Mouse (Mus musculus): ENCODE data around the gene Slc29a2.
A peak's percentile ranks its signal among the peaks of the same experiment; 100 is the strongest.

The Slc29a2 gene

GRCm38 (mm10) chr19:5058801-5059771 is 35.4 kb downstream of the Slc29a2 start:
- DNase-seq (ENCODE audit: extremely low spot score): peak; percentile 55

GRCm38 (mm10) chr19:5060365-5061330 is 37.0 kb downstream of the Slc29a2 start:
- DNase-seq (ENCODE audit: extremely low spot score): no peak

- no peak for DNase-seq (ENCODE audit: extremely low spot score)
Measured at GRCm38 (mm10) chr19:5062041-5062440, 38.4 kb downstream of the Slc29a2 start.

- no peak for DNase-seq (ENCODE audit: extremely low spot score)
Measured at GRCm38 (mm10) chr19:5062446-5062845, 38.8 kb downstream of the Slc29a2 start.

- no peak for DNase-seq (ENCODE audit: extremely low spot score)
Measured at GRCm38 (mm10) chr19:5065104-5065503, 41.4 kb downstream of the Slc29a2 start.

- peak; percentile 40 for DNase-seq (ENCODE audit: extremely low spot score)
Measured at GRCm38 (mm10) chr19:5067040-5067799, 43.6 kb downstream of the Slc29a2 start.

- DNase-seq (ENCODE audit: extremely low spot score): peak; percentile 79
Measured at GRCm38 (mm10) chr19:5067867-5068569, 44.4 kb downstream of the Slc29a2 start, which contains the start of gene Cd248. Cd248 (plus strand) TSS chr19:5068078.

GRCm38 (mm10) chr19:5068570-5069234 is 45.0 kb downstream of the Slc29a2 start:
- no peak for DNase-seq (ENCODE audit: extremely low spot score)

GRCm38 (mm10) chr19:5069486-5069885 is 45.8 kb downstream of the Slc29a2 start:
- no peak for DNase-seq (ENCODE audit: extremely low spot score)

- DNase-seq (ENCODE audit: extremely low spot score): no peak
Measured at GRCm38 (mm10) chr19:5069978-5070377, 46.3 kb downstream of the Slc29a2 start.

GRCm38 (mm10) chr19:5071077-5071476 is 47.4 kb downstream of the Slc29a2 start:
- no peak for DNase-seq (ENCODE audit: extremely low spot score)

- DNase-seq (ENCODE audit: extremely low spot score): peak; percentile 92
Measured at GRCm38 (mm10) chr19:5071545-5072369, 48.1 kb downstream of the Slc29a2 start.

GRCm38 (mm10) chr19:5072389-5073019 is 48.8 kb downstream of the Slc29a2 start:
- no peak for DNase-seq (ENCODE audit: extremely low spot score)

GRCm38 (mm10) chr19:5073028-5073427 is 49.4 kb downstream of the Slc29a2 start:
- DNase-seq (ENCODE audit: extremely low spot score): peak; percentile 80

GRCm38 (mm10) chr19:5073518-5073917 is 49.9 kb downstream of the Slc29a2 start:
- DNase-seq (ENCODE audit: extremely low spot score): no peak

- DNase-seq (ENCODE audit: extremely low spot score): no peak
Measured at GRCm38 (mm10) chr19:5079279-5079678, 55.6 kb downstream of the Slc29a2 start.
